Mouse (Mus musculus): ENCODE data around the gene Ulk4.

GRCm38 (mm10) chr9:121062671-121063070 lies 214.3 kb downstream of the Ulk4 start:
- no peak for TF ChIP-seq POLR2A (IDR thresholded peaks at IDR 0.05; ENCODE audit: insufficient read depth, low read depth, low read length)
- no peak for TF ChIP-seq CTCF (IDR thresholded peaks at IDR 0.05)
- TF ChIP-seq EP300 (IDR thresholded peaks at IDR 0.05; ENCODE audit: insufficient read depth, low read depth, low read length) = no peak
